Mouse (Mus musculus) MEL (cell line): ENCODE results near the gene Apobec2. TPM values are rescaled to one million over a fixed set of nuclear protein-coding genes. Genes with fewer than 3 reads are reported as not detected.

ENCODE experiments used
- DNase-seq: peaks from one replicate; pipeline ENCODE4 v3.0.0; 2011; ENCODE audit warnings: low read depth, low spot score
- H3K27ac ChIP-seq: 2 replicates; pipeline ENCODE4 v1.5.1; 2012; ENCODE audit warnings: low read depth, mild to moderate bottlenecking, control low read depth, low read length, moderate library complexity; ENCODE audit not compliant: control insufficient read depth
- H3K27me3 ChIP-seq, 2 experiments: fragments of 150-350 bp in 1 of 2; sonication (generic) in 1 of 2; 2 replicates each; pipeline ENCODE4 v1.6.1; 2012; ENCODE audit warnings: low read length in 2 of 2, mild to moderate bottlenecking in 2 of 2, improper control_type of control experiment in 1 of 2, moderate library complexity in 1 of 2; ENCODE audit not compliant: insufficient read depth in 2 of 2, control insufficient read depth in 1 of 2
- H3K36me3 ChIP-seq, 2 experiments: 2 replicates each; pipeline ENCODE4 v1.6.1; 2012 to 2014; ENCODE audit warnings: low read length in 2 of 2, improper control_type of control experiment in 1 of 2, inconsistent platforms in 1 of 2, mild to moderate bottlenecking in 1 of 2; ENCODE audit not compliant: insufficient read depth in 2 of 2, control insufficient read depth in 1 of 2
- H3K4me1 ChIP-seq, 2 experiments: fragments of 150-350 bp in 1 of 2; sonication (generic) in 1 of 2; 2 replicates each; pipeline ENCODE4 v1.6.1; 2012; ENCODE audit warnings: low read length in 2 of 2, improper control_type of control experiment in 1 of 2, mild to moderate bottlenecking in 1 of 2; ENCODE audit not compliant: insufficient read depth in 2 of 2, control insufficient read depth in 1 of 2
- H3K4me3 ChIP-seq, 2 experiments: fragments of 150-350 bp in 1 of 2; sonication (generic) in 1 of 2; 2 replicates each; pipeline ENCODE4 v1.5.1; 2012; ENCODE audit warnings: low read depth in 2 of 2, low read length in 2 of 2, mild to moderate bottlenecking in 2 of 2, moderate library complexity in 2 of 2, control low read depth in 1 of 2, improper control_type of control experiment in 1 of 2; ENCODE audit not compliant: control insufficient read depth in 1 of 2, insufficient read depth in 1 of 2
- H3K79me2 ChIP-seq: 2 replicates; pipeline ENCODE4 v1.6.1; 2012; ENCODE audit warnings: mild to moderate bottlenecking, low read length, moderate library complexity; ENCODE audit not compliant: control insufficient read depth, poor library complexity, insufficient read depth
- H3K9ac ChIP-seq: 2 replicates; pipeline ENCODE4 v1.6.1; 2012; ENCODE audit warnings: low read depth, mild to moderate bottlenecking, control low read depth, low read length, moderate library complexity; ENCODE audit not compliant: control insufficient read depth, poor library complexity, severe bottlenecking
- H3K9me3 ChIP-seq: fragments of 150-350 bp; sonication (generic); replicated peaks from 2 replicates; pipeline ENCODE4 v1.6.1; 2012; ENCODE audit warnings: mild to moderate bottlenecking, low read length, improper control_type of control experiment, moderate library complexity; ENCODE audit not compliant: insufficient read depth
- BHLHE40 ChIP-seq: IDR thresholded peaks from 2 replicates; pipeline ENCODE4 v1.6.1; 2012; ENCODE audit warnings: low read depth, mild to moderate bottlenecking, inconsistent platforms, low read length, improper control_type of control experiment, borderline replicate concordance
- CTCF ChIP-seq, 3 experiments: IDR thresholded peaks in 2 of 3; conservative IDR thresholded peaks in 1 of 3; 2 replicates each; pipeline ENCODE4 v1.5.1; 2011 to 2012; ENCODE audit warnings: low read length in 3 of 3, low read depth in 2 of 3, mild to moderate bottlenecking in 2 of 3, improper control_type of control experiment in 1 of 3, inconsistent platforms in 1 of 3, mixed read lengths in 1 of 3, moderate library complexity in 1 of 3; ENCODE audit not compliant: control insufficient read depth in 1 of 3, insufficient read depth in 1 of 3, poor library complexity in 1 of 3, severe bottlenecking in 1 of 3
- MAFK ChIP-seq: IDR thresholded peaks from 2 replicates; pipeline ENCODE4 v1.6.1; 2011; ENCODE audit warnings: low read depth, mild to moderate bottlenecking, low read length, improper control_type of control experiment, borderline replicate concordance
- MAX ChIP-seq: IDR thresholded peaks from 2 replicates; pipeline ENCODE4 v1.6.1; 2011; ENCODE audit warnings: low read length, improper control_type of control experiment
- MAZ ChIP-seq: IDR thresholded peaks from 2 replicates; pipeline ENCODE4 v1.6.1; 2012; ENCODE audit warnings: low read depth, mild to moderate bottlenecking, inconsistent platforms, low read length, improper control_type of control experiment
- POLR2A ChIP-seq, 2 experiments: IDR thresholded peaks; 2 replicates each; pipeline ENCODE4 v1.6.1; 2011 to 2012; ENCODE audit warnings: low read length in 2 of 2, mild to moderate bottlenecking in 2 of 2, control low read depth in 1 of 2, improper control_type of control experiment in 1 of 2, low read depth in 1 of 2, moderate library complexity in 1 of 2; ENCODE audit not compliant: control insufficient read depth in 1 of 2, insufficient read depth in 1 of 2, poor library complexity in 1 of 2
- RAD21 ChIP-seq: IDR thresholded peaks from 2 replicates; pipeline ENCODE4 v1.6.1; 2011; ENCODE audit warnings: mild to moderate bottlenecking, low read depth, low read length, improper control_type of control experiment
- SIN3A ChIP-seq: IDR thresholded peaks from 2 replicates; pipeline ENCODE4 v1.6.1; 2012; ENCODE audit warnings: low read length, improper control_type of control experiment, inconsistent platforms
- SMC3 ChIP-seq: IDR thresholded peaks from 2 replicates; pipeline ENCODE4 v1.6.1; 2011; ENCODE audit warnings: low read depth, low read length, improper control_type of control experiment
- TCF12 ChIP-seq: IDR thresholded peaks from 2 replicates; pipeline ENCODE4 v1.6.1; 2014; ENCODE audit warnings: low read depth, mild to moderate bottlenecking, inconsistent platforms, low read length, improper control_type of control experiment, moderate library complexity
- USF2 ChIP-seq, 2 experiments: IDR thresholded peaks; 2 replicates each; pipeline ENCODE4 v1.6.1; 2011 to 2012; ENCODE audit warnings: improper control_type of control experiment in 2 of 2, low read length in 2 of 2, borderline replicate concordance in 1 of 2, inconsistent platforms in 1 of 2, low read depth in 1 of 2, mild to moderate bottlenecking in 1 of 2; ENCODE audit not compliant: insufficient read depth in 1 of 2
- ZC3H11A ChIP-seq: IDR thresholded peaks from 2 replicates; pipeline ENCODE4 v1.6.1; 2012; ENCODE audit warnings: low read depth, mild to moderate bottlenecking, inconsistent platforms, low read length, improper control_type of control experiment
- ZKSCAN1 ChIP-seq: IDR thresholded peaks from 2 replicates; pipeline ENCODE4 v1.6.1; 2012; ENCODE audit warnings: low read depth, mild to moderate bottlenecking, inconsistent platforms, low read length, improper control_type of control experiment, moderate library complexity
- ZNF384 ChIP-seq: IDR thresholded peaks from 2 replicates; pipeline ENCODE4 v1.6.1; 2012; ENCODE audit warnings: low read depth, mild to moderate bottlenecking, inconsistent platforms, low read length, improper control_type of control experiment
- polyA plus RNA-seq, 2 experiments: library from polyadenylated mRNA; stranded (reverse) in 1 of 2; unstranded in 1 of 2; fragments of >175 nt in 1 of 2; fragments of >200 nt in 1 of 2; gene quantifications; 2 replicates each; pipeline versions ENCODE4 v1.2.1 to v1.2.4; 2012; ENCODE audit warnings: low replicate concordance in 2 of 2, low read depth in 1 of 2; ENCODE audit not compliant: insufficient read length in 2 of 2, insufficient read depth in 1 of 2, missing spikeins in 1 of 2
- total RNA-seq: library from RNA; depleted of rRNA; stranded (reverse); fragments of 300-350 nt; gene quantifications from 2 replicates; pipeline ENCODE4 v1.2.3, GENCODE M21; 2012

Apobec2 gene
- total and polyA plus RNA-seq, 3 experiments: 0.19 to 0.42 TPM; not detected in 1

- Histone ChIP-seq H3K4me1 (peaks cover 11 to 15% of the 10 kb centered on the region in 2 experiments), H3K27ac (no peak overlapping the region), H3K36me3 (peaks cover 0 to 24% of the 10 kb centered on the region in 2 experiments; a peak in 2 of 4 replicates), H3K27me3 (no peaks in the 10 kb centered on the region), H3K9ac (no peak overlapping the region), H3K79me2 (peaks cover 5% of the 10 kb centered on the region), H3K4me3 (no peak overlapping the region), H3K9me3 (no peaks in the 10 kb centered on the region)
- DNase-seq: peak; percentile 71
- TF ChIP-seq SMC3 (peak; percentile 76), SIN3A (no peak), ZC3H11A (peak; percentile 61), RAD21 (peak; percentile 77), CTCF (IDR thresholded peaks at IDR 0.05 in 2 of 3, conservative IDR thresholded peaks at IDR 0.05 in 1 of 3; ENCODE audit: control insufficient read depth in 1 of 3, insufficient read depth in 1 of 3, low read depth in 2 of 3, low read length in 3 of 3, poor library complexity in 1 of 3, severe bottlenecking in 1 of 3) (peak; percentile 55 to 80 (median 56)), POLR2A (IDR thresholded peaks at IDR 0.05; ENCODE audit: control insufficient read depth in 1 of 2, insufficient read depth in 1 of 2, low read depth in 1 of 2, low read length in 2 of 2, poor library complexity in 1 of 2) (no peak), ZNF384 (peak; percentile 75)
Measured at GRCm38 (mm10) chr17:48416425-48417195, 16.1 kb downstream of the Apobec2 start.

DNA sequence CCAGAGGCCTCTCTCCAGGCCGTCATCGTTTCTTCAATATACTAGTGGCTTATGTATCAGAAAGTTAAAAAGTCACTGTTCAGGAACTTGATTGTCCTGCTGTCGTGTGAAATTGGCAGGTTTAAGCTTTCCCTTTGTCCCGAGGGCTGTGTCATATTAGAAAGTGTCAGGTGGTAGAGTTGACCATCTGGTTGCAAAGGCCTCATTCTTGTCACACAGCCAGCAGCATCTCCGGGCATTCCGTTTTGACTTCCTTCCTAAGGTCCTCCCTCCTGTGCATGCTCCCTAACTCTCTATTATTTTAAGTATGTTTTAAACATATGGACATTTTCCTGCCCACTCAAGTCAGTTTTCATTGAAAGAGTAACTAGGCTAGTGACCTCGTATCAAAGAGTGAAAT lies 16.7 kb downstream of the Apobec2 start:
- H3K79me2 ChIP-seq: peaks cover 7% of the 10 kb centered on the region
- peaks cover 11 to 15% of the 10 kb centered on the region in 2 experiments for H3K4me1 ChIP-seq
- H3K4me3 ChIP-seq: no peak overlapping the region
- no peak for DNase-seq
- H3K27ac ChIP-seq: no peak overlapping the region
- TF ChIP-seq ZC3H11A: no peak
- no peak for TF ChIP-seq SIN3A
- no peak for TF ChIP-seq MAZ
- TF ChIP-seq MAX: no peak
- no peak for TF ChIP-seq TCF12
- no peak for TF ChIP-seq MAFK
- no peak for TF ChIP-seq USF2 (IDR thresholded peaks at IDR 0.05; ENCODE audit: borderline replicate concordance in 1 of 2, insufficient read depth in 1 of 2, low read depth in 1 of 2, low read length in 2 of 2)
- no peak for TF ChIP-seq ZKSCAN1
- no peak for TF ChIP-seq BHLHE40
- no peak for TF ChIP-seq SMC3
- H3K36me3 ChIP-seq: peaks cover 0 to 28% of the 10 kb centered on the region in 2 experiments; a peak in 2 of 4 replicates
- no peaks in the 10 kb centered on the region for H3K27me3 ChIP-seq
- H3K9ac ChIP-seq: no peak overlapping the region
- H3K9me3 ChIP-seq: no peaks in the 10 kb centered on the region
